Mouse (Mus musculus): ENCODE measurements around the gene Cdk15.

DNA sequence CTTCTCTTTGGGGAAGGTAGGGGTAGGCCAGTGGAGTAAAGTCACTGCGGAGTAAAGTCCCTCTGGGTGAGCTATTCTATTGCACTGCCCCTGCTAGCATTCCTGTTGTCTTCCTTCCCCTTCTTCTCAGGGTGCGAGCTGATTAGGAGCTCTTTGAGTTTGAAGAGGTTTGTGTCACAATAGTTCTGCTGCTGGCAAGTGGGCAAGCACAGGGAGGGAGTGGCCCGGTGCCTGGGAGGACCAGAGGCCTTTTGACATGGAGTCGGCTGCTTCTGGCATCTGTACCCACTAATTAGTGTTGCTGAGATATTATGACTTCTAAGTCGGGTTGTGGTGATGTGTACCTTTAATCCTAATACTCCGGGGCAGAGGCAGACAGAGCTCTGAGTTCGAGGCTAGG is 124.8 kb downstream of the Cdk15 start:
- TF ChIP-seq POLR2A (IDR thresholded peaks at IDR 0.05; ENCODE audit: borderline replicate concordance, low read depth, low read length) (no peak), CTCF (IDR thresholded peaks at IDR 0.05; ENCODE audit: low read depth, low read length) (no peak)

All from bone marrow macrophage, adult 2 months (primary cell).